In genomic region chr14:74922039-74922736, GRCm38 (mm10) we compare ENCODE assay signal across 9 mouse cellular contexts. TPM values are rescaled to one million over a fixed set of nuclear protein-coding genes. Genes with fewer than 3 reads are reported as not detected.
DNase-seq lines count a peak whose midpoint lies in the region; ATAC-seq and TF ChIP-seq lines count a peak whose summit lies in the region.
"Had no signal": no experiment of that assay in that cellular context is flagged by ENCODE, and none has a peak within 500 bp of the region (broad histone marks: within the 10 kb centered on the region; RNA-seq: fewer than 3 reads in every experiment).

No protein-coding gene starts in this region.

- no peaks in the 10 kb centered on the region for H3K36me3 ChIP-seq in embryonic facial prominence, embryonic 15.5 days
- no peaks in the 10 kb centered on the region for H3K36me3 ChIP-seq in myocyte (ENCODE audit: control insufficient read depth, insufficient read depth)

- H3K4me1 ChIP-seq in embryonic facial prominence, embryonic 15.5 days, result peaks cover 19% of the 10 kb centered on the region

- ATAC-seq in embryonic facial prominence, embryonic 15.5 days (ENCODE audit: insufficient number of reproducible peaks, low FRiP score, low TSS enrichment, low read depth), result peak; percentile 20; the same call in 1 of the 2 replicates

- TF ChIP-seq POLR2A in myocyte (IDR thresholded peaks at IDR 0.05; ENCODE audit: insufficient read length, low read depth), result no peak

- WGBS in embryonic facial prominence, embryonic 15.5 days, result 56% methylated on average over 12 of the region's 12 CpGs

- H3K9me3 ChIP-seq in embryonic facial prominence, embryonic 15.5 days (replicated peaks), result no peaks in the 10 kb centered on the region

- no peaks in the 10 kb centered on the region for H3K27me3 ChIP-seq in embryonic facial prominence, embryonic 15.5 days
- H3K27me3 ChIP-seq in myocyte (ENCODE audit: control insufficient read depth, insufficient read depth, insufficient read length), result no peaks in the 10 kb centered on the region

- no peak overlapping the region for H3K9ac ChIP-seq in embryonic facial prominence, embryonic 15.5 days

- no peak overlapping the region for H3K4me3 ChIP-seq in embryonic facial prominence, embryonic 15.5 days (replicated peaks)
- H3K4me3 ChIP-seq in myocyte, result no peak overlapping the region

- DNase-seq in gastrocnemius, postnatal 10 days, result peak; percentile 27
- no peak for DNase-seq in gastrocnemius, adult 18-20 months (ENCODE audit: low spot score)
- peak; percentile 44 for DNase-seq in 416B (ENCODE audit: low read depth)
- no peak for DNase-seq in urinary bladder, postnatal 14 days (ENCODE audit: low spot score)
- no peak for DNase-seq in cerebellum, postnatal 4 days (ENCODE audit: low spot score in 2 of 2)
- no peak for DNase-seq in frontal cortex, postnatal 25 days (ENCODE audit: low spot score in 2 of 2)

- H3K4me2 ChIP-seq in embryonic facial prominence, embryonic 15.5 days (replicated peaks), result no peak overlapping the region
- peak overlapping the region; percentile 72 for H3K4me2 ChIP-seq in myocyte (ENCODE audit: low read depth)

- H3K79me2 ChIP-seq in myocyte (ENCODE audit: control insufficient read depth, insufficient read depth), result peaks cover 44% of the 10 kb centered on the region

- peak overlapping the region; percentile 11; the same call in 1 of the 2 replicates for H3K27ac ChIP-seq in embryonic facial prominence, embryonic 15.5 days (replicated peaks)
- H3K27ac ChIP-seq: macrophage had no signal

- no peak overlapping the region for H3ac ChIP-seq in myocyte (ENCODE audit: control insufficient read depth, insufficient read length)

TF ChIP-seq in myocyte, 11 proteins besides CTCF, POLR2A, EP300 and RAD21:
- TF ChIP-seq MYOG (IDR thresholded peaks at IDR 0.05; ENCODE audit: control insufficient read depth in 1 of 3, insufficient read depth in 1 of 3, insufficient read length in 2 of 3, low read depth in 2 of 3) (peak; percentile 92 to 98 (median 97)), E2F4 (IDR thresholded peaks at IDR 0.05; ENCODE audit: insufficient read depth) (no peak), REST (IDR thresholded peaks at IDR 0.05; ENCODE audit: insufficient read depth, insufficient read length) (no peak), USF1 (IDR thresholded peaks at IDR 0.05; ENCODE audit: low read depth) (peak; percentile 62), TCF12 (IDR thresholded peaks at IDR 0.05; ENCODE audit: insufficient read depth, poor library complexity, severe bottlenecking) (peak; percentile 91), MYOD1 (IDR thresholded peaks at IDR 0.05; ENCODE audit: control insufficient read depth in 1 of 3, insufficient read length in 2 of 3, low read depth in 2 of 3) (peak in 2 of 3 experiments; percentile 90 to 92), SRF (IDR thresholded peaks at IDR 0.05; ENCODE audit: control insufficient read depth, insufficient read length, low read depth) (peak; percentile 25), POLR2AphosphoS2 (IDR thresholded peaks at IDR 0.05; ENCODE audit: insufficient read length, low read depth) (no peak), TCF3 (IDR thresholded peaks at IDR 0.05; ENCODE audit: insufficient read length, low read depth) (peak; percentile 96), MAX (IDR thresholded peaks at IDR 0.05; ENCODE audit: low read depth) (no peak)

RNA-seq across cellular contexts. Expression of gene Lrch1, which starts 25.5 kb away (rescaled TPM):
- total RNA-seq in gastrocnemius, postnatal 10 days (2021), result 10 to 100 TPM in 1 of 2 experiments, 1 to 10 TPM in 1; 8.9 to 11.2 TPM
- 1 to 10 TPM; 2.5 to 3.0 TPM for total RNA-seq in gastrocnemius, adult 18-20 months (2021)
- polyA plus RNA-seq in embryonic facial prominence, embryonic 15.5 days (2015; fragmentation: Nextera tagmentation; extraction: Ambion mirVana), result 17.3 and 18.8 TPM in 2 replicates
- 9.9 TPM for polyA plus RNA-seq in myocyte (2012; fragmentation: generic; extraction: Trizol)

Comparison
In these comparisons a context has a peak if more than half of its experiments do, and no peak if none do; other contexts are left out.
1. DNase-seq: peak in gastrocnemius, postnatal 10 days (single experiment) and 416B (single experiment); none in gastrocnemius, adult 18-20 months (single experiment), urinary bladder, postnatal 14 days (single experiment), cerebellum, postnatal 4 days (0 of 2) and frontal cortex, postnatal 25 days (0 of 2).